Mouse (Mus musculus): ENCODE measurements around the gene Csrnp1.
"Not testable (repeated sequence)": the region's sequence is repeated elsewhere in the genome, so short reads cannot be mapped to it uniquely, and the experiment has no call there.

Csrnp1 gene

DNA sequence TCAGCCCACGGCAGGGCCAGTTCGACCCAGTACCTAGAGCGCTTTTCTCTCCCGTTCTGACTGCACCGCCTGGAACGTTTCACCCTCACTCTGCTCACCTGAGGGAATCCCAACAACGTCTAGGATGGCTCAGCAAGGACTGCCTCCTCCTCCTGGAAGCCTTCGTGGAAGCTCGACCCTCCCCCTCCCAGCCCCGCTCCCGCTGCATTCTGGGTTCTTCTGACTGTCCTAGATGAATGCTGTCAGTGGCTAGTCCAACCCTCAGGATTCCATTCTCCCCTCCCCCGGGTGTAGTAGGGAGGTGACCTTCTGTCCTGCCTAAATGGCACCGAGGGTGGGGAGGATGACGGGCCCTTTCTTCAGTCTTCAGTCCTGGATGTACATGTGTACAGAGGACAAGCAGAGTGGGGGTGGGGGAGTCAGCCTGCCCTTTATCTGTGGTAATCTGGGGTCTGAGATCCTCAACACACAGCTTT lies at the start of gene Csrnp1:
Gene Csrnp1, minus strand, starts transcription at position 123 of the 476 bp plus-strand sequence.
- peak; percentile 66 for DNase-seq (ENCODE audit: low spot score)

DNA sequence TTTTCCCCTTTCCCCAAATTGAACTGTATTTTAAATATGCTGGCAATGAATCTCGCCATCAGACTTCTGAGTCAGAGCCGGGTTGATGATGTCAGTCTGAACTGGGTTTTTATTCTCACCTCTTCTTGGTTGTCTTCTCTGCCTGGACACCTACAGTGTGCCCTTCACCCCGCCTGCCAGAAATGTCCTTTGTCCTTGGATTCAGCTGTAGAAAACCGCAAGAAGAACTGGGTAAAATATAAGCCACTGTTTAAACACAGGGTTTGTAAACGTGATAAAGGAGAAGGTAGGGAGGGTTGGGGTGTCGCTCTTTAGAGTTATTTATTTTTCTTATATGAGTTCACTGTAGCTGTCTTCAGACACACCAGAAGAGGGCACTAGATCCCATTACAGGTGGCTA lies 48.3 kb upstream of the Csrnp1 start:
- DNase-seq (ENCODE audit: low spot score): no peak

- DNase-seq (ENCODE audit: low spot score): no peak
Measured at GRCm38 (mm10) chr9:120030421-120030820, 46.0 kb upstream of the Csrnp1 start.

- no peak for DNase-seq (ENCODE audit: low spot score)
Measured at GRCm38 (mm10) chr9:120029880-120030279, 45.4 kb upstream of the Csrnp1 start.

DNA sequence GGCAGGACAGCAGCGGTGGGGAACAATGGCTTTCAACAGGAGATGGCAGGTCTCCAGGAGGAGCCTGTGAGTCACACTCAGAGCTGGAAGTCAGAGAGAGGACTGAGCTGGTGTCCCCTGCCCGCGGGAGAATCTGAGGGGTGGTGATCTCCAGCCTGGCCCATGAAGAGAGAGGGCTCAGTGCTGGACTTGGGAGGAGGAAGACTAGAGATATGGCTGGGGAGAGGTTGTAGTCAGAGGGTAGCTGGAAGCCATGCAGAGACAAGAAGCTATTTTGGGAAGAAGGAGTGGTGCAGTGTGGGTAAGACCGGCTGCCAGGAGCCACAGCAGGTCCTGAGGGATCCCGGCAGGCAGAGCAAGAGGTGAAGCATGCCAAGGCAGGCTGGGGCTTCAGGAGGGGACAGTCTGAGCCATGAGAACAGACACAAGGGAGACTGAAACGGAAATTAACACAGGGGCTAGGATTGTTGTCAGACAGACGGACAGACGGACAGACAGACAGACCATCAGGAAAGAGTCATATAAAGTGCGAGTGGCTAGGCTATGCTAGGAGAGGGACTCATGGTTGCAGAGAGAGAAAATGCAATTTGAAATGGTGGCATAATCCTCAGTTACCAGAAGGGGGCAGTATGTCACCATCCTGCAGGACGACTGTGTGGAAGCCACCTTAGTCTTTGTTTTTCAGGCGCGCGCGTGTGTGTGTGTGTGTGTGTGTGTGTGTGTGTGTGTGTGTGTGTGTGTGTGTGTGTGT lies 43.1 kb upstream of the Csrnp1 start:
- peak; percentile 86 for DNase-seq (ENCODE audit: low spot score)

DNA sequence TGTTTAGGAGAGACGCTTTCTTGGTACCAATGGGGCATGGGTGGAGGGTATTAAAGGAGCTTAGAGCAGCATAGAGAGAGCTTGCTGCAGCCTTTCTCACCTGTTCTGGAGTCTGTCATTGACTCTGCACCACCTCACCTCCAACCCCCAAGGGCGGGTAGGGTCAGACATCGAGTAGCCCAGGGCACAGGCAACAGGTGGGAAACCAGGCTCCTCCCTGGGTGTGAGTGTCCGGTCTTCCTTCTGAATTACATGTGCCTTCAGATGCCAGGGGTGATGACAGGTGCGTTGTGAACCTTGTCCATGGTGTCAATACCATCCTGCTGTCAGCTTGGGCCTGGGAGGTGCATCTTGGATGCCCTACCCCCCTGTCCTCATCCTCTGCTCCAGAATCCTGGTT lies 40.2 kb upstream of the Csrnp1 start:
- DNase-seq (ENCODE audit: low spot score): no peak

DNA sequence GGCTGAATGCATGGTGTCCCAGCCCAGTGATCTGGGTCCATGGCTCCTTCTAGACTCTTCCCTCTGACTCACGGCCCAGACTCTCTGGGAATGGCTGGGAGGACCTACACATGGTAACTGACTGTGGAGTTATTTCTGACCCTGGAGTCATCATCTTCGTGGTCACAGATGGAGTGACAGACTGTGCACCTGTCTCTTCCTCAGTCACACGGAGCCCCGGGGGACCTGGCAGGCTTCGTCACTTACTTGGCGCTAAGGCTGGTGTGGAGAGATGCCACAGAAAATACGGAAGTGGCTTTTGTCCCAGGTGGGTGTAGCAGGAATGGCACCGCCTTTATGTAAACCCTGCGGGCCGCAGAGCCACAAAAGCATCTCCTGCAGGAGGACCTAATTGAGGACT lies 39.7 kb upstream of the Csrnp1 start:
- DNase-seq (ENCODE audit: low spot score): no peak

DNA sequence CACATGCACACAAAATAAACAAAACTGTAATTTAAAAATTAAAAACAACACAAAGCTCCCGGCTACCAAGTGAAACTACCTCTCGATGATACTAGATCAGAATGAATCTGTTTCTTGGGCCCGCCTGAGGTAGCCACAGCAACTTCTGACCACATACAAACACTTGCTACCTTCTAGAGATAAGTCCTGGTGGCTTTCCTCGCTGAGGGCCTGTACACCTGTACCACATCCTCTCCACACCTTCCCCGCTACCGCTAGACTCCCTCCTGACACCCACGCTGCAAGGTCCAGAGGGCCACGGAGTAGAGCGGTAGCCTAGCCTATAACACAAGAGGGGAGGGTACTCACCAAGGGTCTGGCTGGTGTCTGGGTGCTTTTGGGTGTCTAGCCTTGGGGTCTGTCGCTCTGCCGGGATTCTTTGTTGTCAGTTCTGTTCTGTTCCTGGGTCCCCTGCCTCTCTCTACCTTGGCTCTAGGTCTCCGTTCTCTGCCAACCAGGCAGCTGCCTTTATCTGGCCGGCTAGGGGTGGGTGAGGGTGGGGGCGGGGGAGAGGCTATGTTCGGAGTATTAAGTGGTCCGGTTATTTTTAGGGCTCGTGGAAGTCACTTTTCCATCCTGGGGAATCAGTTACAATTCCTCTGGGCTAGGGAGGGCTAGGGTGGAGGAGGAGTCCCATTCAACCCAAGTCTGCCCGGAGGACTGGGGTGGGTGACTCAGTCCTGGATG lies 38.8 kb upstream of the Csrnp1 start, which contains the start of gene Xirp1:
Gene Xirp1, minus strand, starts transcription at position 513 of the 726 bp plus-strand sequence.
- no peak for DNase-seq (ENCODE audit: low spot score)

- DNase-seq (ENCODE audit: low spot score): no peak
Measured at GRCm38 (mm10) chr9:120021164-120021563, 36.7 kb upstream of the Csrnp1 start.

DNA sequence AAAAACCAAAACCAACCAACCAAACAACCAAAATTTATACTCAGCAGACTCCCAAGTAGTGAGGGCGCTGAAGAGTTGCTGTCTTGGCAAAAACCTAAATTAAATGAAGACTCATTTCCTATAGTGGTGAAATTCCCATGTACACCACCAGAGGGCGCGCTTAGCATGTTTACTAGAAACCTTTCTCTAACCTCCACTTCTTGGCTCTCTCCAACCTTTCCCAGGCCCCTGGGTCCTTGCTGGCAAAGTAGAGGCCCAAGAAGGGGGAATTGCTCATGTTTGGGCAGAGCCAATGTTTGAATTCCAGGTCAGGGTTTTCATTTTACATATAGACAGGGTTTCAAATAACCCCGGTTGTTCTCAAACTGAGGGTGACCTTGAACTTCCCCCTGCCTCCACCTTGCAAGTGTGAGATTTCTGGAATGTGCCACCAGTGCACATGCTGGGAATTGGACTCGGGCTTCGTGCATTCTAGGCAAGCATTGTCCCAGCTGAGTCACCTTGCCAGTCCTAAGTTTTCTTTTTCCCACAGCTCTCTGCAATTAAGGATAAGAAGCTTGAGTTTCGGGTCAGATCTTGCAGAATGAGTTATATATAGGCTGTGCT lies 35.9 kb upstream of the Csrnp1 start:
- peak; percentile 80 for DNase-seq (ENCODE audit: low spot score)

DNA sequence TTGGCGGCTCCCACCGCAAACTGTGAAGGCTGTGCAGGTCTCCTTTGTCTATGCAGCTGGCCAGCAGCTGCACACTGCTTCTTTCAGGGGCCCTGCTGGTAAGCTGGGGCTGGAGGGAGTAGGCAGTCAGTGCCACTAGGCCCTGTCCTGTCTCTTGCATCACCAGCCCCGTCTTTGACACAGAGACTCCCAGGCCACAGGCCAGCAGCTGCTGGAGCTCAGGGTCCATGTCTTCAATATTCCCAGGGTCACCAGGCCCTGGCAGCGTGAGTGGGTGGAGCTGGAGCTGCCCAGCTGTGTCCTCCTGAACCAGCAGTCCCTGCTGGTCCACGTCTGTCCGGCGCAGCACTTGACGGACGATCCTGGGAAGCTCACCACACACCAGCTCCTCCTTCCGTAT lies 32.5 kb upstream of the Csrnp1 start:
- DNase-seq (ENCODE audit: low spot score): no peak

DNA sequence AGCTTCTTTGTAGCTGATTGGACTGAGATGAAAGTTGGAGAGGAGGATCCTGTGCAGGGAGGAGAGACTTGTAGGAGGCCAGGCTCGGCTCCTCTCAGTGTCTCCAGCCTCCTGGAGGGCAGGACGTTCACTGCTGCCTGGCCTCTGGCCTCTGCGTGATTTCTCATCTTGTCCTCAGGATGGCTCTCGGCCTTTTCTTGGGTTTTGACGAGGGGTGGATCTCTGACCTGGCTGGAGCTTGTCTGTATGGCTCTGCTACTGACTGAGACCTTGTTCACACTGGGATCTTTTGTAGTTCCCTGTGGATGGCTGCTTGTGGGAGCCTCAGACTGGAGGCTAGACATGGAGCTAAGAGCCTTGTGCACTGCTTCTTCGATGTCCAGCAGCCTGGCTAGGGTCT lies 30.4 kb upstream of the Csrnp1 start:
- DNase-seq (ENCODE audit: low spot score): no peak

DNA sequence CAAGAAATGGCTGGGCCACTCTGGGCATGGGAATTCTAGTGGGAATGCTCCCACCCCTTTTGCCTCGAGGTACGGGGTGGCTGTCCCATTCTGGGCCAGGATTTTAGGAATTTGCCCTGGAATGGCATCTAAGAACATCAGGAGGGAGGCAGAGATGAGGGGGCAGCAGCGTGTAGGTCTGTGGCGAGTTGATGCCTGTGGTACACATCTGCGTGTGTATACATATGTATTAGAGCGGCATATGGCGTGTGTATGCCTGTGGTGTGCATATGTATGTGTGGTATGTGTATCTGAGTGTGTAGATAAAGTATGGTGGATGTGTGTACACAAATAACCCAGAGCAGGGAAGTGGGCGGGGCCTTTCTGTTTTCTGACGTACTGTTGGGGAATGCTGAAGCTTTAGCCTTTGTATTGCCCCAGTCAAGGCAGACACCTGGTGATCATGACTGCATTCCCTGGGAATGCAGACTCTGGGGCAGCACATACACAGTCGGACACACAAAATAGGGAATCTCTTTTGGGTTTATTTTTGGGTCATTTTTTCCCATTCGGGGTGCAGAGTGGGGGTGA lies 28.9 kb upstream of the Csrnp1 start:
- no peak for DNase-seq (ENCODE audit: low spot score)

DNA sequence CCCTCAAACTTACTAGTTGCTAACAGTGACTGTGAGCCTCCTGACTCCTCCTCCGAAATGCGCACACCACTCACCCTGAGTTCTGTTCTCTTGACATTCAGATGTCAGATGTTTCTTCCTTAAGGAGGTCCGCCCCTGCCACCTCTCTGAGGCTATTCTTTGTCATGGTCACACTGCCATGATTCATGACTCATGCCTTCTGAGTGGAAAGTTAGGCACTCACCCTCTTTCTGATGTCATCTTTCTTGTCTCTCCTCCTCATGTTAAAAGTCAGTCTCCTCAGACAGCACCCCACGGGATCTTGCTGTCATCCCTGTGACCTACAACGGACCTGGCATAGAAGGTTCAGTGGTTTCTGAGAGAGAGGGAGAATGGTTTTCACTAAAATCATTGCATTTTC lies 28.3 kb upstream of the Csrnp1 start:
- DNase-seq (ENCODE audit: low spot score): no peak

DNA sequence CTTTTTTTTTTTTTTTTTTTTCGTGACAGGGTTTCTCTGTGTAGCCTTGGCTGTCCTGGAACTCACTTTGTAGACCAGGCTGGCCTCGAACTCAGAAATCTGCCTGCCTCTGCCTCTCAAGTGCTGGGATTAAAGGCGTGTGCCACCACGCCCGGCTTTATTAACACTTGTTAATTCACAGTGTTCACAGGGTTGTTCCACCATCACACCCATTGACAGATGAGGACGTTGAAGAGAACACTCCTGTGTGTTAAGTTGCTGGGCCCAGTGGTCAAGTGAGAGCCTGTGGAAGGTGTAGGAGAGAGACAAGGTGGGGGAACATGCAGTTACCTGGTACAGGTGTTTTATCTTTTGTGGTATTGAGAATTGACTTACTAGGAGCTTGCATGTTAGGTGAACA lies 27.7 kb upstream of the Csrnp1 start:
- DNase-seq (ENCODE audit: low spot score): not testable (repeated sequence)

GRCm38 (mm10) chr9:120011533-120011932 lies 27.1 kb upstream of the Csrnp1 start:
- peak; percentile 91 for DNase-seq (ENCODE audit: low spot score)

DNA sequence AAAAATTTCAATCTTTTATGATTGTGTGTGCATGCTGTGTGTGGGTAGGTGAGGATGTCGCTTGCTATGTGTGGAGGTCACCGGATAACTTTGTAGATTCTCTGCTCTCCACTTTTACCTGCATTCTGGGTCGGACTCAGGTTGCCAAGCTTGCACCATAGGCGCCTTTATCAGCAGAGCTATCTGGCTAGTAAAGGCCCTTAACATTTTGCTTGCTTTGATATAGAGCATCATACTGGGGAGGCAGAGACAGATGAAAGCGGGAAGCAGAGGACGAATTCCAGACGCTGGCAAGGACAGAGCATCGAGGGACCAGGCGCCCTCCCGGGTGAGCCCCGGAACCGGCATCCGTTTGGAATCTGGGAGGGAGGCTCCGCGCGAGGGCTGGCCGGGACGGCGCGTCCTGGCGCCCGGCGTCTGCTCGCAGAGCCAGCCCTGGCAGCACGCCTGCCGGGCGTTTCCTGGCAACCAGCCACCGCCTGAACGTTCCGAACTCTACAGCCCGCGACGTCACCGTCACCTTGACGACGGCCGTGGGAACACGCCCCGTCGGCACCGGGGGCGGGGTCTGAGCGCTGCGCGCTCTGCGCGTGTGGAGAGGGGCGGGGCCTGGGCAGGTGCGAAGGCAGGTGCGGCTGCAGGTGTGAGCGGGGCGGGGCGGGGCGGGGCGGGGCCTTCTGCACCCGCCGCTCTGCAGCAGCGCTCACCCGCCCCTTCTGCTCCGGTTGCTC lies 26.5 kb upstream of the Csrnp1 start:
- peak; percentile 97 for DNase-seq (ENCODE audit: low spot score)

- no peak for DNase-seq (ENCODE audit: low spot score)
Measured at GRCm38 (mm10) chr9:120009871-120010270, 25.4 kb upstream of the Csrnp1 start.

DNA sequence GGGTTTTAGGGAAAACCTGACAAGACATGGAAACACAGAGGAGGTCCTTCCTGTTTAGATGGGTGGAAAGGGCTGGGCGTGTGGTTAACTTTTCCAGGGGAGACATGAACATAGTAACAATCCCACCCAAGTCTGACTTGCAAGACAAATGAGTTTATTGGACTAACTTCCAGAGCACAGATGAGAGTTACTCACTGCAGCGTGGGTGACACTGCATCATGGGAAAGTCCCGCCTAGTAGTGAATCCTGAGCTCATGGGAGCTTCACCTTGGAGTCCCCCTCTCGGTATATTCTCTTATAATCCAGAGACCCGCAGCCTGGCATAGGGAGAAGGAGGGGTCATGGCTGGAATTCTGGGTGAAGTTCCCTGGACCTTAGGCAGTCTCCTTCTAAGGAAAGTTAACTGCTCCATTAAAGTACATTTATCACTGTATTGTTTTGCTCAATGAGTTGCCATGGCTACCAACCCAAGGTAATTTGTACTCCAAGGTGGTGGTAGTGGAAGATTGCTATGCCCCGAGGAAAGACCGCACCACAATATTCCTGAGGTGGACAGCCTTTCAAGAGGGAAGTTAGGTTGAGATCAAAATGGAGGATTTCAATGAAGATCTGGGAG lies 24.9 kb upstream of the Csrnp1 start:
- DNase-seq (ENCODE audit: low spot score): no peak

DNA sequence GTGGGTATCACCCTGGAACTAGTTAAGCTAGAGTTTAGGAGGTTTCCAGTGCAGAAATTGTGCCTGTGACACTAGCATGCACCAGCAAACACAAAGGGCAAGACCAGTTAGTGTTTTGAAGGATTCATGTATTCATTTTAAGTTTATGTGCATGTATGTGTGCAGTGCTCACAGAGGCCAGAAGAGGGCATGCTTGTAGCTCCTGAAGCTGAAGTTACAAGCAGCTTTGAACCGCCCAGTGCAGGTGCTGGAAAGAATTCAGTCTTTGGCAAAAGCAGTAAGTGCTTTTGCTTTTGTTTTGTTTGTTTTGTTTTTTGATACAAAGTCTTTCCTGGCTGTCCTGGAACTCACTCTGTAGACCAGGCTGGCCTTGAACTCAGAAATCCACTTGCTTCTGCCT lies 23.4 kb upstream of the Csrnp1 start:
- DNase-seq (ENCODE audit: low spot score): no peak

GRCm38 (mm10) chr9:120005936-120006335 lies 21.5 kb upstream of the Csrnp1 start:
- DNase-seq (ENCODE audit: low spot score): no peak
